Mouse (Mus musculus) monocyte, adult 5-6 weeks (primary cell): Measurements from ENCODE around the gene Trub2. TPM values are rescaled to one million over a fixed set of nuclear protein-coding genes. Genes with fewer than 3 reads are reported as not detected.

Source experiments
- ATAC-seq: fragments of 153-309, 156-312 bp; replicated peaks from 2 replicates; pipeline ENCODE4 v1.8.0; 2017; ENCODE audit warnings: mild to moderate bottlenecking; ENCODE audit not compliant: low TSS enrichment, insufficient number of reproducible peaks, severe bottlenecking, poor library complexity, low FRiP score
- total RNA-seq: library from RNA; stranded (forward); fragments of 200-1000, 200-491, 200-594 nt; gene quantifications from 3 replicates; pipeline ENCODE4 v1.2.3, GENCODE M21; 2017

Gene Trub2
- total RNA-seq, 1 experiment from 2014 or later: 41.0 TPM

GRCm38 (mm10) chr2:29738799-29739198 is 49.5 kb downstream of the Trub2 start:
- ATAC-seq: no peak

DNA sequence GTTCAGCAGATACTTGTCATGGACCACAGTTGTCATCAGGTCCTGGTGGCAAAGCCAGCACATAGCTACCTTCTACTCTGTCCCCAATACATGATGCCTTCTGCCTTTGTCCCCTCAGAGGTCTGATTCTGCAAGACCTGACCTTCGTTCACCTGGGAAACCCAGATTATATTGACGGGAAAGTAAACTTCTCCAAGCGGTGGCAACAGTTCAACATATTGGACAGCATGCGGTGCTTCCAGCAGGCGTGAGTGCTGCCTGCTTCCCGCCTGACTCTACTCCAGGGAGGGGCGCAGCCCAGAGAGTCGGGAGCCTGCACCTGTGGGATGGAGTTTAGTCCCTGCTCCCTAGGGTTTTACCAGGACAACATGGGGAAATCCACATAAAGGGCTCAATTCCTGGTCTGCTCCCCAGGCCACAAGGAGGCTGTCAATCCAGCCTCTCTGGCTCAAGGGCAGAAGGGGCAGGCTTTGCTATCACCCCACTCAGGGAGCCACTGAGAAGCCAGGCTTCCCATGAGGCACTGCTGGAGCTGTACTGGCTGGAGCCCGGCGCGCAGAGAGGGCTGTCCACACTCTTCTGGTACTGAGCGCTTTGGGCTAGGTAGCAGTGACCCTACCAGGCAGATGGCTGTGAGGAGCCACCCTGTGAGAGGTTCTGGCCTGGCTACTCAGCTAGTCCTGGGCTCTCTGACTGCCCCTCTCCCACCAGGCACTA is 50.9 kb downstream of the Trub2 start:
- ATAC-seq: no peak

- ATAC-seq: no peak
Measured at GRCm38 (mm10) chr2:29735708-29736107, 52.6 kb downstream of the Trub2 start.

DNA sequence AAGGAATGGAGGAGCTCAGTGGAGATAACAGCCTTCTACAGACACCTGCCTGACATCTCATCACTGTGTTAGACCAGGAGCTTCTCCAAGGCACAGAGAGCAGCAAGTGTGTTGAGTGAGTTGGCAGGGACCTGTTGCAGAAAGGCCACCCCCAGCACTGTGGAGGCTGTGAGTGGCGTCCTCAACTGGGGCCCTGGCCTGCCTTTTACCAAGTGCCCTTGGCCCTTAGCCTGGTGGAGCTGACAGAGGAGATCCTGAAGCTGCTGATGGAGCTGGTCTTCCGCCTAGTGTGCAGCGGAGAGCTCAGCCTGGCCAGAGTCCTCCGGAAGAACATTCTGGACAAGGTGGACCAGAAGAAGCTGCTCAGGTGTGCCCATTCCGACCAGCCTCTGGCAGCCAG is 55.0 kb downstream of the Trub2 start:
- no peak for ATAC-seq

- no peak for ATAC-seq
Measured at GRCm38 (mm10) chr2:29732559-29732958, 55.7 kb downstream of the Trub2 start.

DNA sequence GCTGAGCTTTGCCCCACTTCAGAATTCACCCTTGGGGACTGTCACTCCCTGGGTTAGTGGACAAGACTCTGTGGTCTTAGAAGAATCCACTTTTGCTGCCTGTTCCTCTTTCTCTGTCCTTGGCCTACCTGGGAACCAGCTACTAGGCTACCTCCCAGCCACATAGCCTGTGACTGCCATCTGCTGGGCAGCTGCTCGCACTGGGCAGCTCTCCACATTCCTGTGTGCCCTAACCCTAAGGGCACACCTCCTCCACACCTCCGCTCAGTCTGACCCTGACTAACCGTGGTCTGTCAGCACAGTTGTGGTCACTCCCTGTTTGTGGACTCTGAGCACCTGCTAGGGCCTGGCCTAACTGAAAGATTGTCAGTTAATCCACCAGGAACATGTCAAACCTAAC is 56.8 kb downstream of the Trub2 start:
- no peak; the same call in 1 of the 2 replicates for ATAC-seq

DNA sequence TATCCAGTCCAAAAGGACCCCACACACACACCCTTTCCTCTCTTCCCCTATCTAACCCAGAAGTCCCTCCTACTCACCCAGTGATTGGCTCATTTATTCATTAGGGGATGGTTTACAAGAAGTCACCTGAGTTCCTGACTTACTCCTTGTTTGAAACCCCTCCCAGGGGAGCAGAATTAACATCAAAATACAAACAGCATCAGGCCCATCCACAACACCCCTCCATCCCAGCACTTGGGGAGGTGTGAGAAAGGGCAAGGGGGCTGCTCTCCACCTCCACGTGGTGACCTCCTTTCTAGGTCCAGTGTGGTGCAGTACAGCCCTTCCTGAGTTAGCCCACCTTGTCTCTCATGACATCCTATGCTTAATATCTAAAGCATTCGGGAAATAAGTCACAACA is 58.8 kb downstream of the Trub2 start:
- ATAC-seq: no peak

DNA sequence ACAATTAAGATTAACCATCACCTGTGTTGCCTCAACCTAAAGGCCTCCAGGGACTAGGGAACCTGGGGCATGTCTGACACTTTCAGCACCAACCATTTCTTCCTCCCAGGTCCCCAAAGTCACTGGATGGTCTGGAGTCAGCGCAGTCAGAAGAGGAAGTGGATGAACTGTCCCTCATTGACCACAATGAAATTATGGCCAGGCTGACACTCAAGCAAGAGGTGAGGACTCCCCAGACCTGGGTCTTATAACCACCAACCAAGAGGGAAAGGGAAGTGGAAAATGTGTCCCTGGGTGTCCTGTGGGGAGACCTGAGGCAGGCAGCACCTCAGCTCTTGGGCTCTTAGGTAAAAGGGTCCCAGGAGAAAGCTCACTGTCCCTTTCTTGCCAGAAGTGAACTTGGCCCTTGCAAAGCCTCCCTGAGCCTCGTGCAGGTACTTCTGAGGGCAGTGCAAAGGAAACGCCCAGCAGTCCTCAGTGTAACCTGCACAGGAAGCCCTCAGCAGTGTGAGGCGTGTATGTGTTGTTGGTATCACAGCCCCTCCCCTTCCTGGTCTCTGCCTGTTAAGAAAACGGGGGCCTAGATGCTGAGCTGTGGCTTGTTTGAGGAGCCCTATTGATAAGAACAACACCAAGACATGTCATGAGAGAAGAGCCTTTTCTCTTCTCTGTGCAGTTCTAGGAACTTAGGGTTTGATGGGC is 63.5 kb downstream of the Trub2 start:
- 0 out of 2 replicates have a peak, but pooled peaks have one; percentile 24 for ATAC-seq

DNA sequence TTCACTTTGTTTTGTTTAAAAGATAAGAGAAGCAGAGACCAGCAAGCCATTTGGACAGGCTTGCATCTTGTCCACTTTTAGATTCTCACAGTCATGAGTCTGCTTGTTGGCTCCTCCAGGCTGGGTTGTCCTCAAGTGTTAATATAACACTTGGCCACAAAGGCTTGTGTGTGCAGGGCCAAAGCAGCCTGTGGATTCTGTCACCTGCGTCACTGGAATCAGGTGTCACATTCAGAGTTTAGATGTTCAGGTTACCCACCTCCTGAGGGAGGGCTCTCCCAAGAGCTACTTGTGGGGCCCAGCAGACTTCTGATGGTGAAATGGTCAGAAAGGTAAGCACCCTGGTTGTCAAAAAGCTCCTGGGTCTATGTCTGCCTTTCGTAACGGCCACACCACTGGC is 65.2 kb downstream of the Trub2 start:
- no peak for ATAC-seq

GRCm38 (mm10) chr2:29718581-29718980 is 69.7 kb downstream of the Trub2 start:
- no peak for ATAC-seq

- no peak for ATAC-seq
Measured at GRCm38 (mm10) chr2:29716691-29717090, 71.6 kb downstream of the Trub2 start.

- ATAC-seq: no peak
Measured at GRCm38 (mm10) chr2:29716143-29716542, 72.2 kb downstream of the Trub2 start.

DNA sequence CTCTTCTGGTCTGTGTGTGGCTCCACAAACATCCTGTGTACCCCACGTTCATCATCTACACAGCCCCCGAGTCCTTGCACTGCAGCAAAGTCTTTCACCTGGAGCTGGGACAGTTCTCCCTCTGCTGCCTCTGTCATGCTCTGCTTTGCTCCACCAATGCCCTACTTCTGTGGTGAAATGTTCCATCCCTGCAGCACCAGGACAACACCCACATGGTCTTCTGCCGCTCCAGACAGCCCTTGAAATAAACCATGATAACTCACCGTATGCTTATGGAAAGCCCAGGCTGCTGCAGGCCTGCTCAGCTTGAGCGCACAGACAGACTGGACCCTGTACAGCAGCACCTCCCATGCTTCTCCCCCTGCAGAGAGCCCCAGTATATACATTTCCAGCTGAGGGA is 74.2 kb downstream of the Trub2 start:
- ATAC-seq: no peak

DNA sequence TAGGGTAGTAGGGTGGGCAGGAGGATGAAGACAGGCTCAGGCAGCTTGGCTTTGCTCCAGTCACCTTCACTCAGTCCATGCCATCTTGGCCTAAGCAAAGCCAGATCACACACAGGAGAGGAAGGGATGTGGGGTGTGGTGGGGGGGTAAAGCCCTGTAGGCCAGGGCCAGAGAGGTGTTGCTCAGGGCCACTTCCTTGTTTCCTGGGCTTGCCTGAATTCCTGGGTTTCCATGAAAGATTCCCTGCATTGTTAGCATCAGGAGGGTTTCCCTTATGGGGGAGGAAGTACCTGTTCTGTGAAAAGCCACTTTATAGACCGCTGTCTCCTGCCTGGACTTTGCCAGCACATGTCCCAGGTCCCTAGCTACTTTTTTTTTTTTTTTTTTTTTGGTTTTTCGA is 74.8 kb downstream of the Trub2 start:
- no peak for ATAC-seq

DNA sequence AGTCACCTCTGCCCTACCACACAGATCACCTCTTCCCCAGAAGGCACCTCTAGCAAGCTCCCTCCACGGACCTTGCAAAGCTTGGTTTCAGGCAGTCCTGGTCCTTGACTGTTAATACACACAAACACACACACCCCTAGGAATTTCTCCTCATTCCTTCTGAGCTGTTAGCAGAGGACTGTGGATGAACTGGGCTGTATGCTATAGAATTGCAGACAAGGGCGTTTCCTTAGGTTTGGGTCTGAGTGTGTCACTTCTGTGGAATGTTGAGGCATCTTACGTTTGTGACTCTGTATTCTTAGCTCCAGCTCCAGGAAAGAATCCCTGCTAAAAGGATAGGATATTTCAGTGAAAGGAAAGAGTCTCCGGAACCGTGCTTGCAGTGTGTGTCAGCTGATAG is 76.4 kb downstream of the Trub2 start:
- ATAC-seq: no peak

Other genes starting within 250 kb of the Trub2 start
- gene Rapgef1, start 168.8 kb downstream of the Trub2 start, total RNA-seq: 62.3 to 108 TPM (median 83.0 TPM) in 3 replicates
- gene Gm13420, start 36.8 kb downstream of the Trub2 start, total RNA-seq: 0.68 TPM in 1 of 3 replicates, not detected in the others
- gene Gm13547, start 29.2 kb downstream of the Trub2 start, total RNA-seq: 3.0 TPM in 1 of 3 replicates, not detected in the others
- 1.8 to 11.1 TPM in 2 of 3 replicates, not detected in the other for gene Coq4, start 1.0 kb downstream of the Trub2 start, total RNA-seq
- 7.7 to 10.9 TPM (median 8.0 TPM) in 3 replicates for gene Slc27a4, start 14.1 kb upstream of the Trub2 start, total RNA-seq
- 13.8 to 26.9 TPM (median 23.8 TPM) in 3 replicates for gene Urm1, start 31.6 kb upstream of the Trub2 start, total RNA-seq
- 1.2 to 9.8 TPM (median 3.1 TPM) in 3 replicates for gene Cercam, start 80.7 kb upstream of the Trub2 start, total RNA-seq
- 76.9 to 105 TPM (median 89.7 TPM) in 3 replicates for gene Odf2, start 100.7 kb upstream of the Trub2 start, total RNA-seq
- 62.8 to 92.3 TPM (median 86.3 TPM) in 3 replicates for gene Gle1, start 146.9 kb upstream of the Trub2 start, total RNA-seq
- gene Sptan1, start 177.1 kb upstream of the Trub2 start, total RNA-seq: 296 to 354 TPM (median 326 TPM) in 3 replicates